In genomic region chr1:180422076-180422828, GRCm38 (mm10) we compare ENCODE assay signal across 9 mouse cellular contexts.
A peak's percentile ranks its signal among the peaks of the same experiment; 100 is the strongest.
DNase-seq lines count a peak whose midpoint lies in the region; ATAC-seq and TF ChIP-seq lines count a peak whose summit lies in the region.
"Had no signal": no experiment of that assay in that cellular context is flagged by ENCODE, and none has a peak within 500 bp of the region (broad histone marks: within the 10 kb centered on the region; RNA-seq: fewer than 3 reads in every experiment).

No protein-coding gene starts in this region.

- H3K4me3 ChIP-seq in CH12.LX (replicated peaks in 1 of 3; ENCODE audit: low read depth in 2 of 3, low read length in 2 of 3, poor library complexity in 1 of 3): no peak overlapping the region
- H3K4me3 ChIP-seq in brown adipose tissue, adult 24 weeks (ENCODE audit: insufficient read depth, low read depth, low read length): no peak overlapping the region
- H3K4me3 ChIP-seq in forebrain, embryonic 11.5 days (ENCODE audit: low read depth, low read length): no peak overlapping the region
- no peak overlapping the region for H3K4me3 ChIP-seq in heart, embryonic 16.5 days (ENCODE audit: low read length)
- no peak overlapping the region for H3K4me3 ChIP-seq in lung, embryonic 14.5 days (ENCODE audit: low read depth, low read length)
- no peak overlapping the region for H3K4me3 ChIP-seq in olfactory bulb, adult 2 months (ENCODE audit: insufficient read depth, low read depth, low read length)
- H3K4me3 ChIP-seq: embryonic facial prominence, embryonic 12.5 days had no signal

- dilution Hi-C loops in CH12.LX (cut with MboI; ENCODE audit: extremely low pct_ligation_motif_present, extremely low pct_unique_long_range_greater_than_20kb, low sequenced_read_pairs): no loop called here

- peak; percentile 80 for TF ChIP-seq RAD21 in CH12.LX (IDR thresholded peaks at IDR 0.05; ENCODE audit: low read depth, low read length)

- H3K4me2 ChIP-seq in CH12.LX (ENCODE audit: insufficient read depth, low read depth, poor library complexity, severe bottlenecking): no peak overlapping the region
- no peak overlapping the region for H3K4me2 ChIP-seq in forebrain, embryonic 11.5 days (ENCODE audit: low read depth, low read length, severe bottlenecking)
- no peak overlapping the region for H3K4me2 ChIP-seq in heart, embryonic 16.5 days (ENCODE audit: low read depth, low read length)
- H3K4me2 ChIP-seq in lung, embryonic 14.5 days: no peak overlapping the region
- H3K4me2 ChIP-seq: embryonic facial prominence, embryonic 12.5 days had no signal

- DNase-seq in CH12.LX (ENCODE audit: extremely low read depth): peak; percentile 84
- DNase-seq in forebrain, embryonic 11.5 days (ENCODE audit: low spot score): peak; percentile 81
- peak; percentile 90 to 93 for DNase-seq in kidney, postnatal 25 days
- peak; percentile 92 for DNase-seq in lung, embryonic 14.5 days
- DNase-seq in thymus, postnatal 0 days (ENCODE audit: low spot score): peak; percentile 74

- H3K79me2 ChIP-seq in CH12.LX (replicated peaks; ENCODE audit: control insufficient read depth, extremely low read depth, insufficient read depth, poor library complexity, severe bottlenecking): no peaks in the 10 kb centered on the region

- H3K27ac ChIP-seq in CH12.LX (ENCODE audit: insufficient read depth, low read depth): peak overlapping the region; percentile 90
- peak overlapping the region; percentile 68 for H3K27ac ChIP-seq in brown adipose tissue, adult 24 weeks (replicated peaks; ENCODE audit: low read depth, low read length)
- H3K27ac ChIP-seq in forebrain, embryonic 11.5 days (ENCODE audit: low read depth, low read length): no peak overlapping the region
- H3K27ac ChIP-seq in heart, embryonic 16.5 days (ENCODE audit: low read length): peak overlapping the region; percentile 81
- H3K27ac ChIP-seq in lung, embryonic 14.5 days (ENCODE audit: low read depth): peak overlapping the region; percentile 12; the same call in 1 of the 2 replicates
- no peak overlapping the region for H3K27ac ChIP-seq in olfactory bulb, adult 2 months (ENCODE audit: insufficient read depth, low read depth, low read length)
- H3K27ac ChIP-seq: embryonic facial prominence, embryonic 12.5 days had no signal

- WGBS in forebrain, embryonic 11.5 days: 34% methylated on average over 11 of the region's 11 CpGs
- 14% methylated on average over 11 of the region's 11 CpGs for WGBS in heart, embryonic 16.5 days
- 22% methylated on average over 11 of the region's 11 CpGs for WGBS in lung, embryonic 14.5 days
- 16% methylated on average over 11 of the region's 11 CpGs for WGBS in olfactory bulb, adult 2 months

- H3K9ac ChIP-seq in CH12.LX (ENCODE audit: insufficient read depth, low read depth): peak overlapping the region; percentile 15; the same call in 1 of the 2 replicates
- H3K9ac ChIP-seq in forebrain, embryonic 11.5 days (ENCODE audit: low read length): no peak overlapping the region
- 0 out of 2 replicates have a peak overlapping the region, but pooled peaks have one; percentile 18 for H3K9ac ChIP-seq in heart, embryonic 16.5 days (ENCODE audit: low read length)
- H3K9ac ChIP-seq in lung, embryonic 14.5 days: no peak overlapping the region
- H3K9ac ChIP-seq: embryonic facial prominence, embryonic 12.5 days had no signal

- in situ Hi-C loops in CH12.LX (cut with MboI; ENCODE audit: low pct_ligation_motif_present, low pct_unique_long_range_greater_than_20kb, low sequenced_read_pairs): loop anchor here (25.0 kb wide), 1 partner anchor 560 kb away; no protein-coding TSS in a partner anchor

- H3K27me3 ChIP-seq in CH12.LX (replicated peaks): no peaks in the 10 kb centered on the region
- no peaks in the 10 kb centered on the region for H3K27me3 ChIP-seq in forebrain, embryonic 11.5 days (ENCODE audit: control insufficient read depth, insufficient read depth, low read length)
- no peaks in the 10 kb centered on the region for H3K27me3 ChIP-seq in heart, embryonic 16.5 days (ENCODE audit: control insufficient read depth, insufficient read depth, low read length)
- H3K27me3 ChIP-seq in lung, embryonic 14.5 days (ENCODE audit: insufficient read depth, low read length): no peaks in the 10 kb centered on the region
- H3K27me3 ChIP-seq: embryonic facial prominence, embryonic 12.5 days had no signal

- H3K9me3 ChIP-seq in CH12.LX (replicated peaks; ENCODE audit: low read length): no peaks in the 10 kb centered on the region
- no peaks in the 10 kb centered on the region for H3K9me3 ChIP-seq in forebrain, embryonic 11.5 days (ENCODE audit: control insufficient read depth, low read length)
- no peaks in the 10 kb centered on the region for H3K9me3 ChIP-seq in heart, embryonic 16.5 days (replicated peaks; ENCODE audit: control insufficient read depth, low read length)
- no peaks in the 10 kb centered on the region for H3K9me3 ChIP-seq in lung, embryonic 14.5 days (ENCODE audit: low read depth, low read length)
- H3K9me3 ChIP-seq: embryonic facial prominence, embryonic 12.5 days had no signal

- no peak for TF ChIP-seq EP300 in CH12.LX (IDR thresholded peaks at IDR 0.05; ENCODE audit: low read length)

- peaks cover 30 to 59% of the 10 kb centered on the region in 2 experiments for H3K36me3 ChIP-seq in CH12.LX (replicated peaks in 1 of 2; ENCODE audit: control insufficient read depth in 1 of 2, insufficient read depth in 1 of 2, low read length in 1 of 2)
- H3K36me3 ChIP-seq in forebrain, embryonic 11.5 days (ENCODE audit: control insufficient read depth, insufficient read depth, low read length): no peaks in the 10 kb centered on the region
- peaks cover 6% of the 10 kb centered on the region; the same call in 1 of the 2 replicates for H3K36me3 ChIP-seq in heart, embryonic 16.5 days (ENCODE audit: control insufficient read depth, insufficient read depth)
- peaks cover 20% of the 10 kb centered on the region; the same call in 1 of the 2 replicates for H3K36me3 ChIP-seq in lung, embryonic 14.5 days (ENCODE audit: insufficient read depth)

- peaks cover 54 to 96% of the 10 kb centered on the region in 2 experiments for H3K4me1 ChIP-seq in CH12.LX (ENCODE audit: control insufficient read depth in 1 of 2, insufficient read depth in 2 of 2)
- H3K4me1 ChIP-seq in brown adipose tissue, adult 24 weeks (ENCODE audit: control insufficient read depth, insufficient read depth, insufficient read length, low read length): peaks cover 14% of the 10 kb centered on the region
- H3K4me1 ChIP-seq in forebrain, embryonic 11.5 days (replicated peaks; ENCODE audit: control insufficient read depth, insufficient read depth, low read length): peaks cover 4% of the 10 kb centered on the region; the same call in 1 of the 2 replicates
- H3K4me1 ChIP-seq in heart, embryonic 16.5 days (ENCODE audit: control insufficient read depth, insufficient read depth, low read length): peaks cover 32% of the 10 kb centered on the region
- H3K4me1 ChIP-seq in lung, embryonic 14.5 days (ENCODE audit: insufficient read depth): 0 out of 2 replicates have a peak, but pooled peaks cover 2% of the 10 kb centered on the region
- peaks cover 35% of the 10 kb centered on the region for H3K4me1 ChIP-seq in olfactory bulb, adult 2 months (ENCODE audit: control insufficient read depth, insufficient read depth, low read length)

- TF ChIP-seq CTCF in CH12.LX (conservative IDR thresholded peaks at IDR 0.05 in 1 of 2, IDR thresholded peaks at IDR 0.05 in 1 of 2; ENCODE audit: low read depth in 2 of 2, low read length in 2 of 2): peak; percentile 63 to 91
- peak; percentile 93 for TF ChIP-seq CTCF in lung, embryonic 14.5 days (IDR thresholded peaks at IDR 0.05; ENCODE audit: low read depth)
- peak; percentile 56 for TF ChIP-seq CTCF in olfactory bulb, adult 2 months (IDR thresholded peaks at IDR 0.05; ENCODE audit: insufficient read depth, low read depth, low read length)

- peak; percentile 65 for ATAC-seq in forebrain, embryonic 11.5 days (replicated peaks; ENCODE audit: low FRiP score)
- peak; percentile 63 for ATAC-seq in heart, embryonic 16.5 days (replicated peaks; ENCODE audit: extremely low read depth, insufficient read depth, low FRiP score)
- ATAC-seq in lung, embryonic 14.5 days (ENCODE audit: insufficient read depth): peak; percentile 72

- TF ChIP-seq POLR2A in CH12.LX (IDR thresholded peaks at IDR 0.05; ENCODE audit: low read depth, low read length): no peak
- no peak for TF ChIP-seq POLR2A in olfactory bulb, adult 2 months (IDR thresholded peaks at IDR 0.05; ENCODE audit: insufficient read depth, low read depth, low read length)

TF ChIP-seq in CH12.LX, 34 proteins besides CTCF, POLR2A, EP300 and RAD21 (continues in another document):
- TF ChIP-seq JUND (conservative IDR thresholded peaks at IDR 0.05; ENCODE audit: low read depth, low read length) (peak; percentile 56; the same call in 1 of the 2 replicates), SIN3A (IDR thresholded peaks at IDR 0.05; ENCODE audit: low read length) (no peak), ETS1 (conservative IDR thresholded peaks at IDR 0.05; ENCODE audit: low read depth, low read length) (no peak; the same call in 1 of the 2 replicates), MEF2A (IDR thresholded peaks at IDR 0.05; ENCODE audit: borderline replicate concordance, low read depth, low read length) (0 out of 2 replicates have a peak, but pooled peaks have one; percentile 36), CHD1 (IDR thresholded peaks at IDR 0.05; ENCODE audit: low read depth, low read length) (no peak), MXI1 (IDR thresholded peaks at IDR 0.05; ENCODE audit: low read depth, low read length) (no peak), IRF4 (IDR thresholded peaks at IDR 0.05; ENCODE audit: low read depth, low read length) (peak; percentile 41), MYC (IDR thresholded peaks at IDR 0.05; ENCODE audit: low read depth, low read length) (0 out of 2 replicates have a peak, but pooled peaks have one; percentile 52), E2F4 (IDR thresholded peaks at IDR 0.05; ENCODE audit: insufficient replicate concordance, low read depth, low read length) (no peak), MAFK (IDR thresholded peaks at IDR 0.05; ENCODE audit: insufficient replicate concordance, low read length) (no peak), POLR2AphosphoS2 (IDR thresholded peaks at IDR 0.05; ENCODE audit: low read depth, low read length) (no peak), PAX5 (IDR thresholded peaks at IDR 0.05; ENCODE audit: low read length) (no peak), JUN (IDR thresholded peaks at IDR 0.05; ENCODE audit: insufficient read depth, low read depth, low read length) (peak; percentile 57; the same call in 1 of the 2 replicates), USF2 (conservative IDR thresholded peaks at IDR 0.05; ENCODE audit: low read depth, low read length) (no peak), NRF1 (IDR thresholded peaks at IDR 0.05; ENCODE audit: low read depth, low read length) (no peak), ZNF384 (IDR thresholded peaks at IDR 0.05; ENCODE audit: low read depth, low read length) (no peak; the same call in 1 of the 2 replicates), USF1 (IDR thresholded peaks at IDR 0.05; ENCODE audit: low read depth, low read length) (no peak), CHD2 (IDR thresholded peaks at IDR 0.05; ENCODE audit: low read length) (no peak), SMC3 (IDR thresholded peaks at IDR 0.05; ENCODE audit: low read depth, low read length) (peak; percentile 90), MAZ (IDR thresholded peaks at IDR 0.05; ENCODE audit: low read depth, low read length) (peak; percentile 97)

Comparison
In these comparisons a context has a peak if more than half of its experiments do, and no peak if none do; other contexts are left out.
1. H3K27ac ChIP-seq: peak in CH12.LX (single experiment), brown adipose tissue, adult 24 weeks (single experiment), heart, embryonic 16.5 days (single experiment) and lung, embryonic 14.5 days (single experiment); none in forebrain, embryonic 11.5 days (single experiment) and olfactory bulb, adult 2 months (single experiment).
2. H3K9ac ChIP-seq: peak in CH12.LX (single experiment) and heart, embryonic 16.5 days (single experiment); none in forebrain, embryonic 11.5 days (single experiment) and lung, embryonic 14.5 days (single experiment).
3. Peak in every context shown above with its lines, with median percentiles within 50 percentile points of each other: DNase-seq, CTCF ChIP-seq and ATAC-seq.